Mouse (Mus musculus) MEL (cell line): ENCODE results near the gene Phgdh. TPM values are rescaled to one million over a fixed set of nuclear protein-coding genes. Genes with fewer than 3 reads are reported as not detected.

Experiments used
- DNase-seq: peaks from one replicate; pipeline ENCODE4 v3.0.0; 2011; ENCODE audit warnings: low read depth, low spot score
- H3K27ac ChIP-seq: 2 replicates; pipeline ENCODE4 v1.5.1; 2012; ENCODE audit warnings: low read depth, mild to moderate bottlenecking, control low read depth, low read length, moderate library complexity; ENCODE audit not compliant: control insufficient read depth
- H3K27me3 ChIP-seq, 2 experiments: fragments of 150-350 bp in 1 of 2; sonication (generic) in 1 of 2; 2 replicates each; pipeline ENCODE4 v1.6.1; 2012; ENCODE audit warnings: low read length in 2 of 2, mild to moderate bottlenecking in 2 of 2, improper control_type of control experiment in 1 of 2, moderate library complexity in 1 of 2; ENCODE audit not compliant: insufficient read depth in 2 of 2, control insufficient read depth in 1 of 2
- H3K36me3 ChIP-seq, 2 experiments: 2 replicates each; pipeline ENCODE4 v1.6.1; 2012 to 2014; ENCODE audit warnings: low read length in 2 of 2, improper control_type of control experiment in 1 of 2, inconsistent platforms in 1 of 2, mild to moderate bottlenecking in 1 of 2; ENCODE audit not compliant: insufficient read depth in 2 of 2, control insufficient read depth in 1 of 2
- H3K4me1 ChIP-seq, 2 experiments: fragments of 150-350 bp in 1 of 2; sonication (generic) in 1 of 2; 2 replicates each; pipeline ENCODE4 v1.6.1; 2012; ENCODE audit warnings: low read length in 2 of 2, improper control_type of control experiment in 1 of 2, mild to moderate bottlenecking in 1 of 2; ENCODE audit not compliant: insufficient read depth in 2 of 2, control insufficient read depth in 1 of 2
- H3K4me3 ChIP-seq, 2 experiments: fragments of 150-350 bp in 1 of 2; sonication (generic) in 1 of 2; 2 replicates each; pipeline ENCODE4 v1.5.1; 2012; ENCODE audit warnings: low read depth in 2 of 2, low read length in 2 of 2, mild to moderate bottlenecking in 2 of 2, moderate library complexity in 2 of 2, control low read depth in 1 of 2, improper control_type of control experiment in 1 of 2; ENCODE audit not compliant: control insufficient read depth in 1 of 2, insufficient read depth in 1 of 2
- H3K79me2 ChIP-seq: 2 replicates; pipeline ENCODE4 v1.6.1; 2012; ENCODE audit warnings: mild to moderate bottlenecking, low read length, moderate library complexity; ENCODE audit not compliant: control insufficient read depth, poor library complexity, insufficient read depth
- H3K9ac ChIP-seq: 2 replicates; pipeline ENCODE4 v1.6.1; 2012; ENCODE audit warnings: low read depth, mild to moderate bottlenecking, control low read depth, low read length, moderate library complexity; ENCODE audit not compliant: control insufficient read depth, poor library complexity, severe bottlenecking
- H3K9me3 ChIP-seq: fragments of 150-350 bp; sonication (generic); replicated peaks from 2 replicates; pipeline ENCODE4 v1.6.1; 2012; ENCODE audit warnings: mild to moderate bottlenecking, low read length, improper control_type of control experiment, moderate library complexity; ENCODE audit not compliant: insufficient read depth
- BHLHE40 ChIP-seq: IDR thresholded peaks from 2 replicates; pipeline ENCODE4 v1.6.1; 2012; ENCODE audit warnings: low read depth, mild to moderate bottlenecking, inconsistent platforms, low read length, improper control_type of control experiment, borderline replicate concordance
- CHD2 ChIP-seq: IDR thresholded peaks from 2 replicates; pipeline ENCODE4 v1.6.1; 2011; ENCODE audit warnings: low read length, improper control_type of control experiment
- E2F4 ChIP-seq: IDR thresholded peaks from 2 replicates; pipeline ENCODE4 v1.6.1; 2011; ENCODE audit warnings: low read depth, low read length, improper control_type of control experiment, borderline replicate concordance
- EP300 ChIP-seq, 2 experiments: IDR thresholded peaks; 2 replicates each; pipeline ENCODE4 v1.6.1; 2011; ENCODE audit warnings: improper control_type of control experiment in 2 of 2, low read length in 2 of 2, low read depth in 1 of 2, mild to moderate bottlenecking in 1 of 2
- ETS1 ChIP-seq: IDR thresholded peaks from 2 replicates; pipeline ENCODE4 v1.6.1; 2012; ENCODE audit warnings: low read depth, mild to moderate bottlenecking, inconsistent platforms, low read length, improper control_type of control experiment, moderate library complexity
- GATA1 ChIP-seq: IDR thresholded peaks from 2 replicates; pipeline ENCODE4 v1.6.1; 2011; ENCODE audit warnings: low read depth, low read length, improper control_type of control experiment
- HCFC1 ChIP-seq: IDR thresholded peaks from 2 replicates; pipeline ENCODE4 v1.6.1; 2012; ENCODE audit warnings: low read depth, mild to moderate bottlenecking, inconsistent platforms, low read length, improper control_type of control experiment, moderate library complexity
- KAT2A ChIP-seq: conservative IDR thresholded peaks from 2 replicates; pipeline ENCODE4 v1.6.1; 2012; ENCODE audit warnings: low read depth, low read length, improper control_type of control experiment, inconsistent platforms
- MAX ChIP-seq: IDR thresholded peaks from 2 replicates; pipeline ENCODE4 v1.6.1; 2011; ENCODE audit warnings: low read length, improper control_type of control experiment
- MXI1 ChIP-seq: IDR thresholded peaks from 2 replicates; pipeline ENCODE4 v1.6.1; 2011; ENCODE audit warnings: mild to moderate bottlenecking, low read depth, low read length, improper control_type of control experiment
- MYB ChIP-seq: IDR thresholded peaks from 2 replicates; pipeline ENCODE4 v1.6.1; 2011; ENCODE audit warnings: mild to moderate bottlenecking, low read depth, low read length, improper control_type of control experiment
- MYC ChIP-seq: IDR thresholded peaks from 2 replicates; pipeline ENCODE4 v1.6.1; 2011; ENCODE audit warnings: low read depth, mild to moderate bottlenecking, low read length, improper control_type of control experiment, moderate library complexity
- POLR2A ChIP-seq, 2 experiments: IDR thresholded peaks; 2 replicates each; pipeline ENCODE4 v1.6.1; 2011 to 2012; ENCODE audit warnings: low read length in 2 of 2, mild to moderate bottlenecking in 2 of 2, control low read depth in 1 of 2, improper control_type of control experiment in 1 of 2, low read depth in 1 of 2, moderate library complexity in 1 of 2; ENCODE audit not compliant: control insufficient read depth in 1 of 2, insufficient read depth in 1 of 2, poor library complexity in 1 of 2
- RAD21 ChIP-seq: IDR thresholded peaks from 2 replicates; pipeline ENCODE4 v1.6.1; 2011; ENCODE audit warnings: mild to moderate bottlenecking, low read depth, low read length, improper control_type of control experiment
- RCOR1 ChIP-seq: IDR thresholded peaks from 2 replicates; pipeline ENCODE4 v1.6.1; 2012; ENCODE audit warnings: low read depth, mild to moderate bottlenecking, inconsistent platforms, low read length, improper control_type of control experiment
- SIN3A ChIP-seq: IDR thresholded peaks from 2 replicates; pipeline ENCODE4 v1.6.1; 2012; ENCODE audit warnings: low read length, improper control_type of control experiment, inconsistent platforms
- TAL1 ChIP-seq: IDR thresholded peaks from 2 replicates; pipeline ENCODE4 v1.6.1; 2012; ENCODE audit warnings: mild to moderate bottlenecking, inconsistent platforms, low read length, moderate library complexity, mixed read lengths
- TCF12 ChIP-seq: IDR thresholded peaks from 2 replicates; pipeline ENCODE4 v1.6.1; 2014; ENCODE audit warnings: low read depth, mild to moderate bottlenecking, inconsistent platforms, low read length, improper control_type of control experiment, moderate library complexity
- UBTF ChIP-seq: IDR thresholded peaks from 2 replicates; pipeline ENCODE4 v1.6.1; 2012; ENCODE audit warnings: low read depth, mild to moderate bottlenecking, inconsistent platforms, low read length, improper control_type of control experiment, moderate library complexity, borderline replicate concordance; ENCODE audit not compliant: insufficient read depth
- USF1 ChIP-seq: IDR thresholded peaks from 2 replicates; pipeline ENCODE4 v1.6.1; 2014; ENCODE audit warnings: low read depth, mild to moderate bottlenecking, inconsistent platforms, low read length, improper control_type of control experiment, moderate library complexity
- USF2 ChIP-seq, 2 experiments: IDR thresholded peaks; 2 replicates each; pipeline ENCODE4 v1.6.1; 2011 to 2012; ENCODE audit warnings: improper control_type of control experiment in 2 of 2, low read length in 2 of 2, borderline replicate concordance in 1 of 2, inconsistent platforms in 1 of 2, low read depth in 1 of 2, mild to moderate bottlenecking in 1 of 2; ENCODE audit not compliant: insufficient read depth in 1 of 2
- polyA plus RNA-seq, 2 experiments: library from polyadenylated mRNA; stranded (reverse) in 1 of 2; unstranded in 1 of 2; fragments of >175 nt in 1 of 2; fragments of >200 nt in 1 of 2; gene quantifications; 2 replicates each; pipeline versions ENCODE4 v1.2.1 to v1.2.4; 2012; ENCODE audit warnings: low replicate concordance in 2 of 2, low read depth in 1 of 2; ENCODE audit not compliant: insufficient read length in 2 of 2, insufficient read depth in 1 of 2, missing spikeins in 1 of 2
- total RNA-seq: library from RNA; depleted of rRNA; stranded (reverse); fragments of 300-350 nt; gene quantifications from 2 replicates; pipeline ENCODE4 v1.2.3, GENCODE M21; 2012

The Phgdh gene
- total and polyA plus RNA-seq, 3 experiments, result 247 to 303 TPM; not detected in 1

DNA sequence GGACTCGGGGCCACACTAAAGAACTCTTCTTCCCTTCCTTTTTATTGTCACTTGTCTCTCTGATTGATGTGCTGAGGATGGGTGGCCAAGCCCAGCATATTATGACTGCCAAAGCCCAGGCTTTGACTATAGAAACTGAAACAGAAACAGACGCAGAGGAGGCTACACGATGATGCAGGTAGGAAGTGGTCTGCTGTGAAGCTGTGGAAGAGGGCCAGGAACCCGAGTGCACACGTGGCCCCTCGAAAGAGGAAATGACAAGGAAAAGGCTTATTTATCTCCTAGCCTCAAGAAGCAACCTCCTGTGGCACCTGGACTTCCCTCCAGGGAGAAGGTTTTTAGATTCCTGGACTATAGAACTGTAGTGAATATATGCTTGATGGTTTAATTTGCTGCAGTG is 8.3 kb upstream of the Phgdh start (continued):
- TF ChIP-seq RCOR1 (0 out of 2 replicates have a peak, but pooled peaks have one; percentile 18), ETS1 (peak; percentile 69; the same call in 1 of the 2 replicates), RAD21 (no peak), POLR2A (IDR thresholded peaks at IDR 0.05; ENCODE audit: control insufficient read depth in 1 of 2, insufficient read depth in 1 of 2, low read depth in 1 of 2, low read length in 2 of 2, poor library complexity in 1 of 2) (no peak), TAL1 (no peak; the same call in 1 of the 2 replicates), KAT2A (no peak), SIN3A (peak; percentile 36; the same call in 1 of the 2 replicates), HCFC1 (no peak), MYB (no peak), EP300 (IDR thresholded peaks at IDR 0.05; ENCODE audit: low read depth in 1 of 2, low read length in 2 of 2) (peak; percentile 45 to 53; a peak in 2 of 4 replicates), USF2 (IDR thresholded peaks at IDR 0.05; ENCODE audit: borderline replicate concordance in 1 of 2, insufficient read depth in 1 of 2, low read depth in 1 of 2, low read length in 2 of 2) (peak in 1 of 2 experiments; percentile 48; a peak in 2 of 4 replicates), TCF12 (0 out of 2 replicates have a peak, but pooled peaks have one; percentile 46), CHD2 (no peak), E2F4 (no peak)

GRCm38 (mm10) chr3:98343235-98343634 is 3.4 kb upstream of the Phgdh start:
- DNase-seq, result peak; percentile 47
- peaks cover 0 to 17% of the 10 kb centered on the region in 2 experiments; a peak in 2 of 4 replicates for H3K36me3 ChIP-seq
- H3K79me2 ChIP-seq, result peaks cover 13% of the 10 kb centered on the region
- no peak overlapping the region for H3K9ac ChIP-seq
- H3K4me3 ChIP-seq, result 0 out of 4 replicates have a peak overlapping the region, but pooled peaks of 1 of the 2 experiments have one; percentile 13
- TF ChIP-seq KAT2A, result no peak
- peak; percentile 49; the same call in 1 of the 2 replicates for TF ChIP-seq USF1
- no peak for TF ChIP-seq E2F4
- TF ChIP-seq BHLHE40, result 0 out of 2 replicates have a peak, but pooled peaks have one; percentile 22
- peak; percentile 67; the same call in 1 of the 2 replicates for TF ChIP-seq MXI1
- TF ChIP-seq RAD21, result no peak
- TF ChIP-seq MAX, result peak; percentile 75; the same call in 1 of the 2 replicates
- TF ChIP-seq UBTF, result no peak
- TF ChIP-seq GATA1, result peak; percentile 29; the same call in 1 of the 2 replicates
- TF ChIP-seq MYC, result peak; percentile 86
- H3K9me3 ChIP-seq, result no peaks in the 10 kb centered on the region
- peaks cover 10 to 28% of the 10 kb centered on the region in 2 experiments for H3K4me1 ChIP-seq
- no peaks in the 10 kb centered on the region for H3K27me3 ChIP-seq
- H3K27ac ChIP-seq, result no peak overlapping the region
